Mouse (Mus musculus): ENCODE measurements around the gene Stac3.

DNA sequence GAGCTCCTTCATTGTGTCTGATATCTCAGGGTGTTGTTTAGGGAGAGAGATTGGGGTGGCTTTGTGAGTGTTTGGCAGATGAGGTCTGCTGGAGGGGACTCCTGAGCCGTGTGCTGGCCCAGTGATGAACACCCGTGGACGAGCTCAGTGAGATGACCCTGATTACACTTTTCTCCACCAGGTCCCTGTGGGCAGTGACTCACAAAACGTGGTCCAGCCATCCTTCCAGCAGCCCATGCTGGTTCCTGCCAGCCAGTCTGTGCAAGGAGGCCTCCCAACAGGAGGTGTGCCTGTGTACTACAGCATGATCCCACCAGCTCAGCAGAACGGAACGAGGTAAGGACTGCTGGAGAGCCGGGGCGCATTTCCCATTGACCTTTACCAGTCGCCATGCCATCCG is 16.3 kb upstream of the Stac3 start:
- TF ChIP-seq CTCF (IDR thresholded peaks at IDR 0.05; ENCODE audit: insufficient read depth, low read depth, low read length) (no peak), POLR2A (IDR thresholded peaks at IDR 0.05; ENCODE audit: insufficient read depth, low read depth, low read length) (no peak)
